Mouse (Mus musculus): Measurements from ENCODE around the gene Sfxn5.

The Sfxn5 gene

GRCm38 (mm10) chr6:85332351-85332999 is 747 bp downstream of the Sfxn5 start:
- DNase-seq, result peak in 1 of 2 experiments; percentile 54

- no peak for DNase-seq
Observed at GRCm38 (mm10) chr6:85331736-85332135, 1.5 kb downstream of the Sfxn5 start.

DNA sequence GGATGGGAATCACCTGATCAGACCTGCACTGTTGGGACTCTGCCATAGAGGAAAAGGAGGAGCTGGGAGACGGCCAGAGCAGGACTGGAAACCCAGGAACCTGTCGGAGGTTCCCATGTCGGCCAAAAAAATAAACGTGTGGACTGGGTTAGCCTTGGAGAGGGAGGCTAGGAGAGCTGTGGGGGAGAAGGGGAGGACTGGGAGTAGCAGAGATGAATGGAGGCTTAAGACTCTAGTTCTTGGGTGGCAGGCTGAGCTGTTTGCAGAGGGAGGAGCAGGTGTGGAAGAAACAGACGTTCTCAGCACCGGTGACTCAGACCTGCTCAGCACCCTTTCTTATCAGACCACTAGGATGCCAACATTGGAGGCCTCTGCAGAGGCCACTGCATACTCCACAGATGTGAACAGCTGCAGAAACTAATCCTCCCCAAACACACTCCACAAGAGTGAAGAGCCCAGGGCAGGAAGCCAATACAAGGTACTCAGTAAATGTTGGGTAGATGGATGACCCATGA is 1.9 kb downstream of the Sfxn5 start:
- DNase-seq, result peak; percentile 63 to 74

DNA sequence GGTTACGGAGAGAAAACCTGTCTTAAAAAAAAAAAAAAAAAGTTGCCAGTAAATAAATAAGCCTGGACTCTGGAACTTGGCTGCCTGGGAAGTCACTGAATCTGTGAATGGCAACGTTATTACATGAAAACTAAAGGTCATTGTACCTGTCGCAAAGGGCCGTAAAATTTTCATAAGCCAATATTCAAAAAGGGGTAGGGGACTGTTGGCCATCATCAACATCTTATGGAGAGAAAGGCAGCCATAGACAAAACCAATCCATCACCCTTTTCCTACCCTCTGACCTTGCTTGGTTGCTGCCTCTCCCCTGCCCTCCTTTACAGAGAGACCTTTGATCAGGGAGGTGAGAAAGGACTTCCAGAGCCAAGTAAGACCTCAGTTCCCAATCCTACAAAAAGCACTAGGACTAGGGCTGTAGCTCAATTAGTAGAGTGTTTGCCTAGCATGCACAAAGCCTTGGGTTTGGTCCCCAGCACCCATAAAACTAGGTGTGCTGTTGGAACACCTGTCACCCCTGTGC is 3.5 kb downstream of the Sfxn5 start:
- peak; percentile 26 to 45 for DNase-seq

GRCm38 (mm10) chr6:85326564-85326963 is 6.7 kb downstream of the Sfxn5 start:
- DNase-seq, result no peak

DNA sequence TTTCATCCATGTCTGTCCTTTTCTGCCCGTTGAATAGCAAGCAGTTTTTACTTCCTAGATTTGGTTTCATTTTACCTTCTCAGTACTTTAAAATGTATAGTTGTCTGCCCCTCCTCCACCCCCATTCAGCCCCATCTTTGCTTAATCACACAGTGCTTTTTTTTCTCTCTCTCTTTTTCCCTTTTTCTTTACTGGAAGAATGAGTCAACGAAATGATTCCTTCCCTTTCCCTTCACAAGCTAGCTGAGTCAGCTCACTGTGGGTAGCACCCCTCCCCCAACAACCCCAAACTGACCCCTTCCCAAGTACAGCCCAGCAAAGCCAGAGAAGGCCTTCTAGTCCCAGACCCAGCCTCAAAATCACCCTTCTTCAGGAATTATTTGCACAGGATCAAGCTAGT is 8.1 kb downstream of the Sfxn5 start:
- no peak for DNase-seq

- DNase-seq, result no peak
Observed at GRCm38 (mm10) chr6:85320445-85320866, 12.8 kb downstream of the Sfxn5 start.

DNA sequence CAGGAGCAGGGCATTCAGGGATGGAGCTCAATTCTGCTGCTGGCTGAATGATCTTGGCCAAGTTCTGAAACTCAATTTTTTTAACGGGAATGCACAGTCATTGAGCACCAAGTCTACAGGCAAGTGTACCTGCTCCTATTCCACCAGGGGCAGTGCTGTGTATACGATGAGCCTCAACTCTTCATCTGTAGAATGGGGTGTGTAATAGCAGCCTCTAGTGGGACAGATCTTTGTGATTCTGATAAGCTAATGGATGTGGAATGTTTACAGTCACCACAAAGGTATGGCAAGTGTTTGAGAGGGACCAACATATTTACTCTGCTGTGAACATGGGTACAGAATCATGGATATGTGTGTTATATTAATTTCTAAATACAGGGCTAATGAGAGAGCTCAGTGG is 17.0 kb downstream of the Sfxn5 start:
- DNase-seq, result no peak

DNA sequence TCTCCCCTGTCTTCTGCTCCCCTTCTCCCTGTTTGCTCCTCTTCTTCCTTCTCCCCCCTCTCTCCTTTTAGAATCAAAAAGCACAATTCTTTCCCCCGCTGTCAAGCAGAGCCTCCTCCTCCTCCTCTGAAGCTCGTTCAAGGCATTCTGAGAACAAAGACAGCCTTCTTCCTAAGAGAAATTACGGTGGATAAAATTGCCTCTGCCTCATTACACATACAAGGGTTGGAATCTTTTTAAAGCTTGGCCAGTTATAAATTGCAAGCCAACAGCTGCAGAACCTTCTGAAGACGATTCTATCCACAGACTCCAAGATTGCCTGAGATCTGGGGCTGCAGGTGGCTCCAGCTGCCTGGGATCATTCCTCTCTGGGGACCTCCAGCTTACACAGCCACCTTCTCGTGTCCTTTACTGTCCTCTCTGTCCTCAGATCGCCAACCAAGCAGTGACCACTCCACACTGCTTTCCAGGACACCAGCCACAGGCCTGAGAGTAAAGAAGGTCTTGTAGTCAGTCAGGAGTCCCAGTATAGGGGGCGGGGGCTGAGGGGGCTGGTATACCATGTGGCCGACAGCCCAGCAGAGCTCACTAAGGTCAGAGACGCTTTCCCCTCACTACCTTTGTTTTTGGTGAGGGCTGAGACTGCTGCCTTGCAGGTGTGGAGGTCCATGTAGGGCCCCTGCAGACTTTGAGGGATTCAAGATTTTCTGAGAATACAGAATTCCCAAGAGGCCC is 19.0 kb downstream of the Sfxn5 start:
- DNase-seq, result no peak

DNA sequence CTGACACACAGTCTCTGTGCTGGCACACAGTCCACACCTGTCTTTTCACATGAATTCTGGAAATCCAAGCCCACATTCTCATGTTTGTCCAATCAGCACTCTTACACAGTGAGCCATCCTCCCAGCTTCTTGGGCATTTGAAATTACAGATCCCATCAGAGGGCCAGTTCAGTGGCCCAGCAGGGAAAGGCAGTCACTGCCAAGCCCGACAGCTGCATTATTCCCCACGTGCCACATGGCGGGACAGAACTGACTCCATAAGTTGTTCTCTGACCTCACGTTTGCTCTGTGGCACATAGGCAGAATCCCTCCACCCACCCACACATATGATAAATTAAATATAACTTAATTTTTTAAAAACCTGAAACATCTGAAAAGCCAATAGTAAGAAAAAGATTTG is 25.3 kb downstream of the Sfxn5 start:
- DNase-seq, result no peak

DNA sequence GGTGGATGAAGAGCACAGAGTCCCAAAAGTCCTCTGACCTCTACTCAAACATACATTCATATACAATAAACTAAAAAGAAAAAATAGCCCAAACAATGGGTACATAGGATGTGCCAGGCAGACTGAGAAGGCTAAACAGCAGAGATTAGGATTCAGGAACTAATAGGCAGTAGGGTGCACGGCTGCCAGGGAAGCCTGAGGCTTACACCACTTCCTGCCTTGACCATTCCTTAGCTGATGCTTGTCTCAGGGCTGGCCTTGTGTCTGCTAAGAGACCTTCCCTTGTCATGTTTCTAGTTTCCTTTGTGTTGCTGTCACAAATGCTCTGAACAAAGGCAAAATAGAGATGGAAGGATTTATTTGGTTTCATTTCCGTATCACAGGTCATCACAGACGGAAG is 26.8 kb downstream of the Sfxn5 start:
- no peak for DNase-seq

- no peak for DNase-seq
Observed at GRCm38 (mm10) chr6:85305826-85306225, 27.4 kb downstream of the Sfxn5 start.

- no peak for DNase-seq
Observed at GRCm38 (mm10) chr6:85304966-85305365, 28.3 kb downstream of the Sfxn5 start.

GRCm38 (mm10) chr6:85302326-85303055 is 30.7 kb downstream of the Sfxn5 start:
- peak; percentile 23 to 51 for DNase-seq

GRCm38 (mm10) chr6:85295384-85296167 is 37.6 kb downstream of the Sfxn5 start:
- peak; percentile 91 to 95 for DNase-seq

- no peak for DNase-seq
Observed at GRCm38 (mm10) chr6:85294004-85294379, 39.2 kb downstream of the Sfxn5 start.

GRCm38 (mm10) chr6:85293255-85294003 is 39.8 kb downstream of the Sfxn5 start:
- peak; percentile 43 to 73 for DNase-seq

DNA sequence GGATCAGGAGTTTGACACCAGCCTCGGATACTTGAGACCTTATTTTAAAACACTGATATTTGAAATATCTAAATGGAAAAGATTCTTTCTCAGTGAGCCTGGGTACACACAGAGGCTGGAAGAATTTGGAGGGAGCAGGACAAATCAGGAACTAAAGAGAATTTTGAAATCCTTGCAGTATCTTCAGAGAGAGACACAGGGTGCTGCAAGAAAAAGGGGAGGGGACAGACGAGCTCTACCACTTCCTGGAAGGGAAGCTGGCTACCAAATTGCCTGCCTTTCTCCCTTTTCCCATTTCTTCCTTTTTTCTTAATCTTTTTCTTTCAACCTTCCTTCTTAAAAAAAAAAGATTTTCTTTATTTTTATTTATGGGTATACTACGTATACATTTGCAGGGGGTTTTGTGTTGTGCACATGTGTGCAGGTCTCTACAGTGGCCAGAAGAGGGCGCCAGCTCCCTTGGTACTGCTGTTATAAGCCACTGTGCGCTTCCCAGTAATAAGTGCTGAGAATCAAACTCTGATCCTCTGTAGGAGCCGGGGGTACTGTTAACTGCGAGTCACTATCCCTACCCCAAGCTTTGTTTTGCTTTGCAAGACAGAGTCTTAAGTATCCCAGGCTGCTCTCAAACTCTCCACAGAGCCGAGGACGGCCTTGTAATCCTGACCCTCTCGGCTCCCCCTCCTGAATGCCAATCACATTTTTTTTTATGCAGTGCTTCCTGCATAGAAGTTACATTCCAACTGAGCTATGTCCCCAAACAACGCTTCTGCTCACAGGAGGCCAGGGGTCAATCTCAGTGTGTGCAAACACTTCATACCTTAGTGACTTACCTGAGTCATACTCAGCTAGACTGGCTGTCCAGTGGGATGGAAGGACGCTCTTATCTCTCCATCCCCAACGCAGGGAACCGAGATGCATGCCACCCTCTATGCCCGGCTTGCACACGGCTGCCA is 42.1 kb downstream of the Sfxn5 start:
- no peak for DNase-seq

DNA sequence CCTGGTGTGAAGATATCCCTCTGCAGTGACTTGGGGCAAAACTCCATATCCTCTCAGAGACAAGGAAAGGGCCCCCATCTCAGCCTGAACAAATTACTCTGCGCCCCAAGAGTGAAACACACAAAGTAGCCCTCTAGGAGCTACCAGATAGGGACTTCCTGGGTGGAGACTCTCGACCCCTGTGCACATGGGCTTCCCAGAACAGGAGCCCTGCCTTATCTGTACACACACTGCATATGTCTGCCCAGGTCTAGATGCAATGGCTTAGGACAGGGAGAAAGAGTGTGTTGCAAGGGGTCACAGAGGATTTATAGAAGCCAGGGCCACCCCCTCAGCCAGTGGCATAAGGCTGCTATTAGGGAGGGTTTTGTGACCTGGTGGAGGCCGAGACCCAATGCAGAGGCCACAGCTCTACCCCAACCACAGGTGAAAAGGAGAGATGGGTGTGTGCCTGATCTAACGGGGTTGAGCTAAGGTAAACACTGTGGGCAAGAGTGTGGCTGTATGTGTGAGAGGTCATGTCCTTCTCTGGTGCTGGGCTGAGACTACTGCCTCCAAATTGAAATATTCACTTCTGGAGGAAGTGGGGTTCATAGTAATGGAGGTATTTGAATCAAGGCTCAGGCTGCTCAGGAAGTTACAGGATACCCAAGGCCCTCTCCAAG is 44.9 kb downstream of the Sfxn5 start:
- no peak for DNase-seq
